Mouse (Mus musculus): ENCODE data around the gene Rcor3.

DNA sequence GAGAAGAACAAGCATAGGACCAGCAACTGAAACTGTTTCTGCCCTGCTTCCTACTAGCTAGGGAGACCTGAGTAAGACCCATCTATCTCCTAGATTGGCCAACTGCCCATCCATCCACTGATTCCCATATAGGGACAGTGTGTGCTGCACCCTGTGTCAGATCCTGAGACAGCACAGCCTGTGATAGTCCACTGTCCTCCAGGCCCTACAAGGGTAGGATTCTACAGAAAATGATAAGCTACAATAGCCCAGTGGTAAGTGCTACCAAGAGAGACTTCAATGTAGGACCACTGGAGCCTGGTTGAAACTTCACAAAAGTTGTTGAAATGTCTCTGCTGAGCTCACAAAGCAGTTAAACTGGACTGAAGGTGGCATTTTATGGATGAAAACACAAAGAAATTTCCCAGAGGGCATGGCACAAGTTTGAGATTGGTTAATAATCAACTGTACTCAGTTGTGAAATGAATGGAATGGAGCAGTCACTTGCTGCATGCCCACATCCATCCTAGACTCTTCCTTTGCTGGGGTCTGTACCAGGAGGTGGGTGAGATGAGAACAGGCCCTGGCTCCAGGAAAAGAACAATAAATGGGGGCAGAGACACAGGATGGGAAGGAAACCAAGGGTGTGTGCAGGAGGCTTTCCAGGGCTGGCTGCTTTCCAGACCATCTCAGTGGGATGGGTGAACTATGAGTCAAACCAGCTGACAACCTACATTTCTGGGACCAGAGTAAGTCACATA lies 60.9 kb downstream of the Rcor3 start:
- no peak for TF ChIP-seq POLR2A (IDR thresholded peaks at IDR 0.05; ENCODE audit: low read depth, low read length)
- no peak for TF ChIP-seq CTCF (IDR thresholded peaks at IDR 0.05; ENCODE audit: extremely low read depth, insufficient read length, insufficient replicate concordance, low read depth, low read length)
